Mouse (Mus musculus): ENCODE results near the gene Gm11042. TPM values are rescaled to one million over a fixed set of nuclear protein-coding genes. Genes with fewer than 3 reads are reported as not detected.

Gm11042 gene
- polyA plus RNA-seq, 1 experiment from 2014 or later = not detected

DNA sequence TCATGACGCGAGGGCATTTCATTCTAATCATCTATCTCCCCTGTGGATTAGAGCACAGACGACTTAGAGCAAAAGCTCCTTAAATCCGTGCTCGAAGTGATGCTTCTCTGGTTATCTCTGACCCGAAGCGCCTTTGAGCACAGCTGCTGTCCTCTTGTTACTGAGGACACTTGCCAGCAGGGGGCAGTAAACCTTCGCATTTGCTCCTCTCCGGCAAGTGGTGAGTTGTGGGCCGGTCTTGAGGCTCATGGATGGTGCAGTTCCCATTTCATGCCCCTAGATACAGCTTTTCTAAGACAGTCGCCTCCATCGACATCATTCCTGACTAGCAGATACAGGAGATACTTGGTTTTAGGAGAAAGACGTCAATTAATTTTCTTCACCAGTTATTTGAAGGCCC, 16.8 kb upstream of the Gm11042 start:
- Histone ChIP-seq H3K36me3 (ENCODE audit: control insufficient read depth, insufficient read depth) (no peaks in the 10 kb centered on the region), H3K4me2 (ENCODE audit: low read depth, low read length) (no peak overlapping the region), H3K27ac (ENCODE audit: low read length) (no peak overlapping the region), H3K4me1 (ENCODE audit: control insufficient read depth, low read depth, low read length) (no peaks in the 10 kb centered on the region), H3K27me3 (ENCODE audit: control insufficient read depth, insufficient read depth, low read depth, low read length) (no peaks in the 10 kb centered on the region), H3K4me3 (ENCODE audit: low read depth, low read length) (no peak overlapping the region), H3K9me3 (replicated peaks; ENCODE audit: control insufficient read depth, low read length) (no peaks in the 10 kb centered on the region), H3K9ac (ENCODE audit: low read depth, low read length) (no peak overlapping the region)
- ATAC-seq (ENCODE audit: low read depth) = no peak
- 21% methylated on average over 13 of the region's 13 CpGs for WGBS (ENCODE audit: insufficient replicate concordance)

DNA sequence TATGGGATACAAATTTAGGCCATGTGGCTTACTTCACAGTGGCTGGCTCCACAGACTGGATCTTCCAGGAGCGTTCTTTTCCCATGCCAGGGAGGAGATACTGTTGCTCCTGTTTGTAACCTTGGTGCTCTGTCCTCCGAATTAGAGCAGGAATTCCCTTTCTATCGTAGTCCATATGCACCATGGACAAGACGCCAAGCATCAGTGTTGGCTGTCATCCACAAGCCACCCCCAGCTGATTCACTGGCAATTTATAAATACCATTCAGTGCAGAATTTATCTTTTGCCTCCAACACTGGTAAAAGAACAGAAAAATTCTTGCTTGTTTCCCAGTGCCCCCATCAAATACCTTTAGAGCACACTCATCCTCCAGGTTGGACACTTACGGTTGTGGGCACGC, 13.6 kb upstream of the Gm11042 start:
- no peak overlapping the region for H3K4me2 ChIP-seq (ENCODE audit: low read depth, low read length)
- no peaks in the 10 kb centered on the region for H3K27me3 ChIP-seq (ENCODE audit: control insufficient read depth, insufficient read depth, low read depth, low read length)
- no peaks in the 10 kb centered on the region for H3K36me3 ChIP-seq (ENCODE audit: control insufficient read depth, insufficient read depth)
- 73% methylated on average over 6 of the region's 6 CpGs for WGBS (ENCODE audit: insufficient replicate concordance)
- no peak overlapping the region for H3K4me3 ChIP-seq (ENCODE audit: low read depth, low read length)
- H3K4me1 ChIP-seq (ENCODE audit: control insufficient read depth, low read depth, low read length) = no peaks in the 10 kb centered on the region
- no peak overlapping the region for H3K27ac ChIP-seq (ENCODE audit: low read length)
- H3K9ac ChIP-seq (ENCODE audit: low read depth, low read length) = no peak overlapping the region
- no peaks in the 10 kb centered on the region for H3K9me3 ChIP-seq (replicated peaks; ENCODE audit: control insufficient read depth, low read length)
- no peak for ATAC-seq (ENCODE audit: low read depth)

DNA sequence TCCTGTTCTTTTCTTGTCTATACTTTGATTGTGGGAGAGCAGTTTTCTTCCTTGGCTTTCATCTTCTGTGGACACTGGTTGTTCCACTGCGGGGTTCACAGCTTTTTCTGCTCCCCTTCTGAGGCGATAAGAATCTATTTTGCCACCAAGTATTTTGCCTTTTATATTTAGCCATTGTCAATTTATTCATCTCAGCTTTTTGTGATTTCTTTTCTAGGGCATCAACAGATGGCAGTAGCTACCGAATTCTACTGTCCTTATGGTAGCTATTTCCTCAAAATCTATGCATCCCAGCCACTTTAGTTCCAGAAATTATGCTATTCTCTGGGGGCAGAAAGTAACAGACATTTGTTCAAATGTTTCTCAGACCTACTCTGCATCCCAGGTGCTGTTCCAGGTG, 10.4 kb upstream of the Gm11042 start:
- ATAC-seq (ENCODE audit: low read depth) = no peak
- no peaks in the 10 kb centered on the region for H3K27me3 ChIP-seq (ENCODE audit: control insufficient read depth, insufficient read depth, low read depth, low read length)
- H3K9me3 ChIP-seq (replicated peaks; ENCODE audit: control insufficient read depth, low read length) = no peaks in the 10 kb centered on the region
- H3K9ac ChIP-seq (ENCODE audit: low read depth, low read length) = no peak overlapping the region
- no peak overlapping the region for H3K27ac ChIP-seq (ENCODE audit: low read length)
- no peak overlapping the region for H3K4me2 ChIP-seq (ENCODE audit: low read depth, low read length)
- 49% methylated on average over 3 of the region's 3 CpGs for WGBS (ENCODE audit: insufficient replicate concordance)
- H3K36me3 ChIP-seq (ENCODE audit: control insufficient read depth, insufficient read depth) = no peaks in the 10 kb centered on the region
- H3K4me1 ChIP-seq (ENCODE audit: control insufficient read depth, low read depth, low read length) = no peaks in the 10 kb centered on the region
- no peak overlapping the region for H3K4me3 ChIP-seq (ENCODE audit: low read depth, low read length)

DNA sequence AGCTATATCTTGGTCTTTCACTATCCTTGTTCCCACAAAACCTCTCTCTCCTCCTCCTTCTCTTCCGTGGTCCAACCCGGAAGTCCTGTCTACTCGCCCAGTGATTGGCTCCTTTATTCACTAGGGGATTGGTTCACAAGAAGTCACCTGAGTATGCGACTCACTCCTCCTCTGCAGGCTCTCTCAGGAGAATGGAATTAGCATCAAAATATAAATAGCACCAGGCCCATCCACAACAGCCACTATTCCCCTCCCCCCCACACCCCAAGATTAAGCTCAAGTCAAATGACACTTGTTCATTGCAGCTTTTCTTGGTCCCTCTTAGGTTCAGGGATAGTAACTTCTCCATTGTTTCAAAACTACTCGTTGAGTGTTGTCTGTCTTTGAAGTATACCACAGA, 5.8 kb upstream of the Gm11042 start:
- no peak for ATAC-seq (ENCODE audit: low read depth)
- H3K4me3 ChIP-seq (ENCODE audit: low read depth, low read length) = no peak overlapping the region
- no peak overlapping the region for H3K4me2 ChIP-seq (ENCODE audit: low read depth, low read length)
- no peaks in the 10 kb centered on the region for H3K36me3 ChIP-seq (ENCODE audit: control insufficient read depth, insufficient read depth)
- no peaks in the 10 kb centered on the region for H3K27me3 ChIP-seq (ENCODE audit: control insufficient read depth, insufficient read depth, low read depth, low read length)
- no peaks in the 10 kb centered on the region for H3K9me3 ChIP-seq (replicated peaks; ENCODE audit: control insufficient read depth, low read length)
- no peaks in the 10 kb centered on the region for H3K4me1 ChIP-seq (ENCODE audit: control insufficient read depth, low read depth, low read length)
- no peak overlapping the region for H3K9ac ChIP-seq (ENCODE audit: low read depth, low read length)
- no peak overlapping the region for H3K27ac ChIP-seq (ENCODE audit: low read length)
- WGBS (ENCODE audit: insufficient replicate concordance) = 60% methylated on average over 5 of the region's 5 CpGs

DNA sequence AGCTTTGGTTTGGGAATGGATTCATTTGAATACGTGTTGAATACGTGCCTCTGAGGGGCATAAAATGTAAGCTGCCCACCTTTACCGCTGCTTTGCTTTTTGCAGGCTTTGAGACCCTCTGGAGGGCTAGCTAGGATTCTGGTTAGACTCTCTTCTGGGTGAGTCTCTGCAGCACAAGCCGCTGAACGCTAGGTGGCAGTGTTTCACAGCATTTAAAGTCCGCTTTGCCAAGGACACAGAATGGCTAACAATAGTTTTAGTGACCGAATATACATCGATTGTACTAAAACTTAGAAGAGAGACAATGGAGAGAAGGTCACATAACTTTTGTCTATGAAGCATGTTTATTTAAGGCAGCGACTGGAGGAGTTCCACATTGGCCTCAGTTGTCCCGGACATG, 4.1 kb upstream of the Gm11042 start:
- 13% methylated on average over 10 of the region's 10 CpGs for WGBS (ENCODE audit: insufficient replicate concordance)
- H3K4me2 ChIP-seq (ENCODE audit: low read depth, low read length) = no peak overlapping the region

DNA sequence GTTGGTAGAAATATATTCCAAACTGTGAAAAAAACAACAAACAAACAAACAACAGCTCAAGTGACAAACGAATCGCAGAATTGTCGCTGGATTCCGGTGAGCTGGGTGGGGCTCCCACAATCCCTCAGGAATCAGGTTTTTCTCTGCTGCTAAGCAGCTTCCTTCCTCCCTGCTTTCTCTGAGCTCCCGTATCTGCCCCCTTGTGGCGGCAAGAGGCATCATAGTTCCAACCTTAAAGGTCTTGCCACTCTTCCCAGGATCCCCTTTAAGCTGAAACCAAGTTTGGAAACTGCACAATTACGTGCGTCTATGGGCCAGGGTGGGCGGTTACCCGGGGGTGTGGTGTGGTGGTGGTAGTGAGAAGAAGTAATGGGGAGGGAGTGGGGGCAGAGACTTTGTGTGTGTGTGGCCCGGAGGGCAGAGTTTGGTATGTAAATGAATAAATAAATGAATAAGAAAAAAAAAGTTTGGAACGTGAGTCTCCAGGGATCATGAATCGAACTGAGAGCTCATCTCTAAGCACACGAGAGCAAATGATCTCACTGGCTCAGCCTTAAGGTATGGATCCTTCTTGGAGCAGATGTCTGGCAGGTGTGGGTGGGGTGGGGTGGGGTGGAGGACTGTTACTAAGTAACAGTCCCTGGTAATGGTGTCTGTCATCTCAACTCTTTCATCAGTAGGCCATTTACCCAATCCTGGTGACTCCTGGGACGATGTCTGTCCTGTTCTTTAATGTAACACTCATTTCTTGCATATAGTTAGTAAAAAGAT, 980 bp upstream of the Gm11042 start:
- Histone ChIP-seq H3K9ac (ENCODE audit: low read depth, low read length) (no peak overlapping the region), H3K27ac (ENCODE audit: low read length) (no peak overlapping the region)
- ATAC-seq (ENCODE audit: low read depth) = no peak

More for the DNA sequence above, 4.1 kb upstream of the Gm11042 start:
- Histone ChIP-seq H3K4me3 (ENCODE audit: low read depth, low read length) (no peak overlapping the region), H3K4me1 (ENCODE audit: control insufficient read depth, low read depth, low read length) (no peaks in the 10 kb centered on the region), H3K9me3 (replicated peaks; ENCODE audit: control insufficient read depth, low read length) (no peaks in the 10 kb centered on the region), H3K9ac (ENCODE audit: low read depth, low read length) (no peak overlapping the region), H3K27ac (ENCODE audit: low read length) (no peak overlapping the region), H3K27me3 (ENCODE audit: control insufficient read depth, insufficient read depth, low read depth, low read length) (no peaks in the 10 kb centered on the region), H3K36me3 (ENCODE audit: control insufficient read depth, insufficient read depth) (no peaks in the 10 kb centered on the region)
- ATAC-seq (ENCODE audit: low read depth) = no peak

DNA sequence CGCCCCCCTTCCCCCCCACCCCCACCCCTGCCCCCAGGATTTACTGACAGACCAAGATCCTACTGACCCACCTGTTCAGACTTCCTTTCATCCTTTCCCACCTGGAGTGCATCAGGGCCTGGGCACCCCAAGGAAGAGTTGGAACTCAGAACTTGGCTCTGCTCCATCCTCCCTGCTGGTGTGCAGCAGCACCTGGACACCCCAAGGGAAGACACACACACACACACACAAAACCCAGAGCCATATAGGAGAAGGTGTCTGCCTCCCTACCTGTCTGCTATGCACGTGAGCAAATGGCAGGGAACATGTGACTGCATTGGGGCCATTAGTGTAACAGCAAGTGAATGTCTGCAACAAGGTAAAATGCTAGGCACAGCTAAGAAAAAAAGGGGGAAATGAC, 973 bp downstream of the Gm11042 start:
- H3K27ac ChIP-seq (ENCODE audit: low read length) = no peak overlapping the region
- ATAC-seq (ENCODE audit: low read depth) = no peak
- H3K27me3 ChIP-seq (ENCODE audit: control insufficient read depth, insufficient read depth, low read depth, low read length) = no peaks in the 10 kb centered on the region
- no peaks in the 10 kb centered on the region for H3K4me1 ChIP-seq (ENCODE audit: control insufficient read depth, low read depth, low read length)
- H3K4me2 ChIP-seq (ENCODE audit: low read depth, low read length) = no peak overlapping the region
- no peaks in the 10 kb centered on the region for H3K36me3 ChIP-seq (ENCODE audit: control insufficient read depth, insufficient read depth)
- H3K9me3 ChIP-seq (replicated peaks; ENCODE audit: control insufficient read depth, low read length) = no peaks in the 10 kb centered on the region
- WGBS (ENCODE audit: insufficient replicate concordance) = 22% methylated on average over 2 of the region's 2 CpGs
- no peak overlapping the region for H3K9ac ChIP-seq (ENCODE audit: low read depth, low read length)
- no peak overlapping the region for H3K4me3 ChIP-seq (ENCODE audit: low read depth, low read length)

More for the DNA sequence above, 980 bp upstream of the Gm11042 start:
- H3K4me3 ChIP-seq (ENCODE audit: low read depth, low read length) = peak overlapping the region; percentile 50
- WGBS (ENCODE audit: insufficient replicate concordance) = 13% methylated on average over 15 of the region's 15 CpGs
- H3K4me1 ChIP-seq (ENCODE audit: control insufficient read depth, low read depth, low read length) = no peaks in the 10 kb centered on the region
- H3K9me3 ChIP-seq (replicated peaks; ENCODE audit: control insufficient read depth, low read length) = no peaks in the 10 kb centered on the region
- no peaks in the 10 kb centered on the region for H3K36me3 ChIP-seq (ENCODE audit: control insufficient read depth, insufficient read depth)
- H3K4me2 ChIP-seq (ENCODE audit: low read depth, low read length) = peak overlapping the region; percentile 57
- no peaks in the 10 kb centered on the region for H3K27me3 ChIP-seq (ENCODE audit: control insufficient read depth, insufficient read depth, low read depth, low read length)

DNA sequence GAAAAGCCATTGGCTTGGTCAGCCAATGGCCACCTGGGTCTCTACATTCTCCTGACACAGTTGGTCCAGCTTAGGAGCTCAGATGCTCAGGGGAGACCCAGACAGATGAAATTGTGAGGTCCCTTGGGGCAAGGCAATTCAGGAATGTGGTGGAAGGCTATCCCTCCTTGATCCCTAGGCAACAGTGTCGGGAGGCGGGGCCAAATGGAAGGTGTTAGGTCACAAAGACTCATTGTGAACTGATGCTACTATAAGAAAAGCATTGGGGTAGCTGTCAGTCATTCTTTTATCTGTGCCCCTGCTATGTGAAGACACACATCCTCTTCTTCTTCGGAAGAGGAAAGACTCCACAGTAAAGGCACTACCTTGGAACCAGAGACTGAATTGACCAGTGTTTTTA, 3.6 kb downstream of the Gm11042 start:
- ATAC-seq (ENCODE audit: low read depth) = no peak
- H3K4me3 ChIP-seq (ENCODE audit: low read depth, low read length) = no peak overlapping the region

DNA sequence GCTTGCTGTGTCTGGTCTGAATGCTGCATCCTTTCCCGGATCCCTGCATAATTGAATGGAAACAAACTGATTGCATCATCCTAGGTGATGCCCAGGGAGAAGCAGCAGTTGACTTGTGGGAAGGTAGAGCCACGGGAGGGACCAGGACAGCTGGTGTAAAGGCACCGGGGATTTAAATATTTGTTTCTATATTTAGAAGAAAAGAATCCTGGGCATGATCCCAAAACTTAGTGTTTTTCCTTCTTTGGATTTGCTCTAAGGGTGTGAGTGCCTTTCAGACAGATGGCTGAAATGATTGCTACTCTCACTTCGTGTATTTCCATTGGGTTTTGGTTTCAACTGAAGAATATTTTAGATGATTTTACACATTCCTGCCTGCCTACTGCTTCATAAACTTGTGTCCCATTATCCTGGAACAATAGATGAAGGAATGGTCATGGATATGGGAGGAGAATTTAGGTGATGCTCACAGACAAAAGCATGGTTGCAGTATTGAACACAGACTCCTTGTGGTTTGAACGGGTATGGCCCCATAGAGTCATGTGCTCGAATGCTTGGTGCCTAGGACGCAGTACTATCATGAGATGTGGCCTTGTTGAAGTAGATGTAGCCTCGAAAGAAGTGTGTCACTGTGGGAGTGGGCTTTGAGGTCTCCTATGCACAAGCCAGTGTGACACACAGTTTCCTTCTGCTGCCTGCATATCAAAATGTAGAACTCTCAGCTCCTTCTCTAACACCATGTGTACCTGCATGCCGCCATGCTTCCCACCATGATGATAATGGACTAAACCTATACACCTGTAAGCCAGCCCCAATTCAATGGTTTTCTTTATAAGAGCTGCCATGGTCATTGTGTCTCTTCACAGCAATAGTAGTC, 12.5 kb downstream of the Gm11042 start:
- Histone ChIP-seq H3K27ac (ENCODE audit: low read length) (no peak overlapping the region), H3K4me3 (ENCODE audit: low read depth, low read length) (no peak overlapping the region), H3K4me1 (ENCODE audit: control insufficient read depth, low read depth, low read length) (no peaks in the 10 kb centered on the region), H3K27me3 (ENCODE audit: control insufficient read depth, insufficient read depth, low read depth, low read length) (no peaks in the 10 kb centered on the region), H3K4me2 (ENCODE audit: low read depth, low read length) (no peak overlapping the region), H3K9me3 (replicated peaks; ENCODE audit: control insufficient read depth, low read length) (no peaks in the 10 kb centered on the region), H3K36me3 (ENCODE audit: control insufficient read depth, insufficient read depth) (no peaks in the 10 kb centered on the region), H3K9ac (ENCODE audit: low read depth, low read length) (no peak overlapping the region)
- 55% methylated on average over 9 of the region's 9 CpGs for WGBS (ENCODE audit: insufficient replicate concordance)
- no peak for ATAC-seq (ENCODE audit: low read depth)

More for the DNA sequence above, 3.6 kb downstream of the Gm11042 start:
- Histone ChIP-seq H3K27ac (ENCODE audit: low read length) (no peak overlapping the region), H3K9ac (ENCODE audit: low read depth, low read length) (no peak overlapping the region), H3K4me1 (ENCODE audit: control insufficient read depth, low read depth, low read length) (no peaks in the 10 kb centered on the region), H3K4me2 (ENCODE audit: low read depth, low read length) (no peak overlapping the region), H3K9me3 (replicated peaks; ENCODE audit: control insufficient read depth, low read length) (no peaks in the 10 kb centered on the region), H3K36me3 (ENCODE audit: control insufficient read depth, insufficient read depth) (no peaks in the 10 kb centered on the region), H3K27me3 (ENCODE audit: control insufficient read depth, insufficient read depth, low read depth, low read length) (no peaks in the 10 kb centered on the region)
- 62% methylated on average over 3 of the region's 3 CpGs for WGBS (ENCODE audit: insufficient replicate concordance)

Data from liver, embryonic 16.5 days (tissue).